Mouse (Mus musculus) midbrain, postnatal 0 days (tissue): ENCODE measurements around the gene Dclre1b. TPM values are rescaled to one million over a fixed set of nuclear protein-coding genes. Genes with fewer than 3 reads are reported as not detected.

Source experiments
- ATAC-seq: fragments of 200-750 bp; cut with Nextera tagmentation; 2 replicates; pipeline ENCODE4 v1.8.0; 2017; ENCODE audit warnings: moderate number of reproducible peaks, mild to moderate bottlenecking, moderate TSS enrichment, moderate library complexity; ENCODE audit not compliant: low FRiP score
- DNase-seq: peaks from one replicate; pipeline ENCODE4 v3.0.0-alpha.2; 2015; ENCODE audit warnings: low spot score
- H3K27ac ChIP-seq: fragments of 300-500 bp; sonication (generic); 2 replicates; pipeline ENCODE4 v1.5.1; 2014; ENCODE audit warnings: low read depth, mild to moderate bottlenecking, low read length, mixed read lengths
- H3K27me3 ChIP-seq: fragments of 300-500 bp; sonication (generic); 2 replicates; pipeline ENCODE4 v1.6.1; 2014; ENCODE audit warnings: low read length, control low read depth, mixed read lengths; ENCODE audit not compliant: insufficient read depth
- H3K36me3 ChIP-seq: fragments of 300-500 bp; sonication (generic); 2 replicates; pipeline ENCODE4 v1.6.1; 2014; ENCODE audit warnings: low read length, control low read depth, mixed read lengths; ENCODE audit not compliant: insufficient read depth
- H3K4me1 ChIP-seq: fragments of 300-500 bp; sonication (generic); 2 replicates; pipeline ENCODE4 v1.6.1; 2014; ENCODE audit warnings: mild to moderate bottlenecking, control low read depth, antibody characterized with exemption, low read length, mixed read lengths; ENCODE audit not compliant: insufficient read depth
- H3K4me2 ChIP-seq: fragments of 300-500 bp; sonication (generic); 2 replicates; pipeline ENCODE4 v1.6.1; 2014; ENCODE audit warnings: low read depth, mild to moderate bottlenecking, low read length, mixed read lengths; ENCODE audit not compliant: poor library complexity, severe bottlenecking
- H3K4me3 ChIP-seq: fragments of 300-500 bp; sonication (generic); 2 replicates; pipeline ENCODE4 v1.5.1; 2014; ENCODE audit warnings: low read depth, mild to moderate bottlenecking, low read length, moderate library complexity
- H3K9ac ChIP-seq: fragments of 300-500 bp; sonication (generic); replicated peaks from 2 replicates; pipeline ENCODE4 v1.6.1; 2014; ENCODE audit warnings: mild to moderate bottlenecking, low read length, moderate library complexity, mixed read lengths; ENCODE audit not compliant: poor library complexity, severe bottlenecking
- H3K9me3 ChIP-seq: fragments of 300-500 bp; sonication (generic); 2 replicates; pipeline ENCODE4 v1.6.1; 2016; ENCODE audit warnings: low read length, control low read depth
- CTCF ChIP-seq: IDR thresholded peaks from 2 replicates; pipeline ENCODE4 v1.5.1; 2016; ENCODE audit warnings: antibody characterized with exemption, mild to moderate bottlenecking
- WGBS: fragments of 180-500 bp; shearing (Covaris S2); extraction: QIAGEN DNeasy Blood & Tissue Kit; methylation state at CpG from one replicate; pipeline ENCODE4 v1.1.7; 2014; 5-methylcytosine and 5-hydroxymethylcytosine counted together
- polyA plus RNA-seq: library from polyadenylated mRNA; unstranded; fragments of >200 nt; fragmentation: Nextera tagmentation; extraction: Ambion mirVana; gene quantifications from 2 replicates; pipeline ENCODE4 v1.2.1, GENCODE M21; 2015
- total RNA-seq: library from RNA; depleted of rRNA; stranded (reverse); fragments of >200 nt; gene quantifications from 2 replicates; pipeline ENCODE4 v1.2.3, GENCODE M21; 2014

Gene Dclre1b
- total and polyA plus RNA-seq, 2 experiments from 2014 or later = 6.9 to 16.2 TPM

GRCm38 (mm10) chr3:103774009-103774408 lies 35.2 kb downstream of the Dclre1b start:
- no peak overlapping the region for H3K4me3 ChIP-seq
- TF ChIP-seq CTCF = no peak
- H3K27me3 ChIP-seq = no peaks in the 10 kb centered on the region
- no peaks in the 10 kb centered on the region for H3K4me1 ChIP-seq
- DNase-seq = no peak
- H3K9me3 ChIP-seq = no peaks in the 10 kb centered on the region
- peaks cover 2% of the 10 kb centered on the region for H3K36me3 ChIP-seq
- no peak overlapping the region for H3K4me2 ChIP-seq
- no peak overlapping the region for H3K9ac ChIP-seq
- no peak for ATAC-seq
- 84% methylated on average over 15 of the region's 15 CpGs for WGBS
- H3K27ac ChIP-seq = no peak overlapping the region

- H3K9ac ChIP-seq = no peak overlapping the region
- 82% methylated on average over 3 of the region's 3 CpGs for WGBS
- H3K4me1 ChIP-seq = no peaks in the 10 kb centered on the region
- no peak for ATAC-seq
- H3K27ac ChIP-seq = no peak overlapping the region
- H3K27me3 ChIP-seq = no peaks in the 10 kb centered on the region
- H3K36me3 ChIP-seq = peaks cover 3% of the 10 kb centered on the region
- no peak overlapping the region for H3K4me2 ChIP-seq
- no peaks in the 10 kb centered on the region for H3K9me3 ChIP-seq
- H3K4me3 ChIP-seq = no peak overlapping the region
- no peak for TF ChIP-seq CTCF
- DNase-seq = no peak
Observed at GRCm38 (mm10) chr3:103773508-103773907, 35.7 kb downstream of the Dclre1b start.

GRCm38 (mm10) chr3:103772846-103773245 lies 36.4 kb downstream of the Dclre1b start:
- no peak overlapping the region for H3K4me3 ChIP-seq
- H3K27me3 ChIP-seq = no peaks in the 10 kb centered on the region
- no peaks in the 10 kb centered on the region for H3K4me1 ChIP-seq
- no peak for DNase-seq
- H3K27ac ChIP-seq = no peak overlapping the region
- TF ChIP-seq CTCF = no peak
- H3K4me2 ChIP-seq = no peak overlapping the region
- no peak overlapping the region for H3K9ac ChIP-seq
- H3K36me3 ChIP-seq = peaks cover 6% of the 10 kb centered on the region
- ATAC-seq = no peak
- no peaks in the 10 kb centered on the region for H3K9me3 ChIP-seq
- 77% methylated on average over 4 of the region's 4 CpGs for WGBS

- no peaks in the 10 kb centered on the region for H3K9me3 ChIP-seq
- DNase-seq (peak; percentile 49), ATAC-seq (no peak)
- no peak overlapping the region for H3K27ac ChIP-seq
- H3K9ac ChIP-seq = no peak overlapping the region
- 59% methylated on average over 9 of the region's 9 CpGs for WGBS
- no peaks in the 10 kb centered on the region for H3K27me3 ChIP-seq
- peaks cover 6% of the 10 kb centered on the region for H3K36me3 ChIP-seq
- H3K4me3 ChIP-seq = no peak overlapping the region
- no peaks in the 10 kb centered on the region for H3K4me1 ChIP-seq
- TF ChIP-seq CTCF = no peak
- H3K4me2 ChIP-seq = no peak overlapping the region
Observed at GRCm38 (mm10) chr3:103771531-103772130, 37.6 kb downstream of the Dclre1b start.

- no peak for DNase-seq
- WGBS = 57% methylated on average over 3 of the region's 3 CpGs
- H3K4me1 ChIP-seq = no peaks in the 10 kb centered on the region
- H3K4me3 ChIP-seq = no peak overlapping the region
- no peak for TF ChIP-seq CTCF
- H3K4me2 ChIP-seq = no peak overlapping the region
- ATAC-seq = no peak
- H3K27me3 ChIP-seq = no peaks in the 10 kb centered on the region
- H3K9me3 ChIP-seq = no peaks in the 10 kb centered on the region
- H3K9ac ChIP-seq = no peak overlapping the region
- no peak overlapping the region for H3K27ac ChIP-seq
- peaks cover 19% of the 10 kb centered on the region for H3K36me3 ChIP-seq
Observed at GRCm38 (mm10) chr3:103766789-103767188, 42.5 kb downstream of the Dclre1b start.

- peaks cover 39% of the 10 kb centered on the region for H3K36me3 ChIP-seq
- no peak for TF ChIP-seq CTCF
Observed at GRCm38 (mm10) chr3:103759261-103759970, 49.8 kb downstream of the Dclre1b start.

More at GRCm38 (mm10) chr3:103759261-103759970, 49.8 kb downstream of the Dclre1b start:
- DNase-seq = no peak
- H3K4me2 ChIP-seq = no peak overlapping the region
- no peak for ATAC-seq
- 90% methylated on average over 5 of the region's 5 CpGs for WGBS
- H3K9me3 ChIP-seq = no peaks in the 10 kb centered on the region
- no peak overlapping the region for H3K4me3 ChIP-seq
- no peak overlapping the region for H3K9ac ChIP-seq
- no peaks in the 10 kb centered on the region for H3K27me3 ChIP-seq
- no peak overlapping the region for H3K27ac ChIP-seq
- H3K4me1 ChIP-seq = no peaks in the 10 kb centered on the region
